Mouse (Mus musculus): Measurements from ENCODE around the gene Pfn1.

Gene Pfn1

DNA sequence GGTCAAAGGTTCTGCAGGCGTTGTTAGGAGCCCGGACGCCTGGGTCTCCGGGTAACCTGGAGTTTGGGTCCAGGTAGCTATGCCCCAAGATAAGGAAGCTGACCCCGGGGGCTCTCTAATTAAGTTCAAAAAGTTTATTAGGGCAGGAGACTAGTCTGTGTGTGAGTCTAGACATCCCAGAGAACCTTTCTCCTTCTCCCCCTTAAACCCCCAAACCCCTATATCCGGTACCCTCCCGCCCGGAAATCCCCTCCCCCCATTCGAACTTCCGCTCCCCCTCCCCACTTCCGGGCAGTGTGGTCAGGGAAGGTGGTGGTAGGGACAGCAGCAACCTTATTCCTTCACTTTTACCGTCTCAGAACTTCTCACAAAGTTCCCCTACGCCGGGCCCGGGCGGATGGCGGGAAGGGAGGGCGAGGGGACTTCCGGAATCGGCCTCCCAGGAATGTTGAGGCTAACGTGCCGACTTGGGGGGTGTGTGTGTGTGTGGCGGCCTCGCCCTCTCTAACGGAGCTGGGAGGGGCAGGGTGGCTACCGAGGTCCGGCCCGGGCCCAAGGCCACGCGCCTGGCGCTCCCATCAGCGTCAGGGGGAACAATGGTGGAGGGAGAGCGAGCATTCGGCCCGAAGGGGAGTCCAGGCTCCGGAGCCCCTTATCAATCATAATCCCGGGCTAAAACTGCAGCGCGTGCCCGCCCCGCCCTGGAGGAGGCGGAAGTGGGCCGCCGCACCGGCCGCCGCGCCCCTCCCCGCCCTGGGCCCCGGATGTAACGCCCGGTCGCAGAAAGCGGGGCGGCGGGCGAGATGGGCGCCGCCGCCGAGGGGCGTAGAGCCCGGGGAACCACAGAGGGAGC lies 873 bp downstream of the Pfn1 start:
- DNase-seq: peak; percentile 77 to 78

GRCm38 (mm10) chr11:70652884-70653344 lies 1.5 kb downstream of the Pfn1 start:
- no peak for DNase-seq

DNA sequence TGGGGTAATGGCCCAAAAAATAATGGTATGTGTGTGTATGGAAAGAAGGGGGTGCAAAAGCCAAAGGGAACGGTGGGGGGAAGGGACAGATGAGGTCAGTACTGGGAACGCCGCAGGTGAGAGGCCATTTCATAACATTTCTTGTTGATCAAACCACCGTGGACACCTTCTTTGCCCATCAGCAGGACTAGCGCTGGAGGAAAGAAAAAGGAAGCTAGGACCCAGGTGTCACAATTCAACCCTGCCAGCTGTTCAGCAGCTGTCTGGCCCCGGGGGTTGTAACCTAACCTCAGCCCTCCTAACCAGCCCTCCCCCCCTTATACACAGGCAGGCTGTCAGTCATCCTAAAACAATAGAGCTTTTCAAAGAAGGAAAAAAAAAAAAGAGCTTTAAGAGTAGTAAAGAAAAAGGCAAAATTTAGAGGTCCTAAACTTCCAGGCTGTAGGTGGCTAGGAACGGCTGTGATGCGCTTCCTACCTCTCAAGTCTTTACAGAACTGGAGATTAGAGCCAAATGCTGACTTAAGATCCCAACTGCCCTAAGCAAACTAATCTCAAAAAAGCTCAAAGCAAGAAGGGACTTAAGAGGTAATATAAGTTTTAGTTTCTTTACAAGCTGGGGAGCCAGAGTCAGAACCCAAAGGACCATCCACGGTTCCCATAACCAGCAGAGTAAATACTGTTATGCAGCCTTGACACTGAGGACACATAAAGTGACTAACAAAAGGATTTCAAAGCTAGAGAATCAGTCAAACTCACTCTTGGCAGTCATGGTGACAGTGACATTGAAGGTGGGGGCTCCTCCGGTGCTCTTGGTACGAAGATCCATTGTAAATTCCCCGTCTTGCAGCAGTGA lies 2.2 kb downstream of the Pfn1 start:
- no peak for DNase-seq

- no peak for DNase-seq
Measured at GRCm38 (mm10) chr11:70651391-70651790, 3.1 kb downstream of the Pfn1 start.

GRCm38 (mm10) chr11:70650322-70651175 lies 3.9 kb downstream of the Pfn1 start:
- no peak for DNase-seq

GRCm38 (mm10) chr11:70649185-70649734 lies 5.2 kb downstream of the Pfn1 start:
- DNase-seq: no peak

GRCm38 (mm10) chr11:70648512-70648911 lies 5.9 kb downstream of the Pfn1 start:
- DNase-seq: no peak

GRCm38 (mm10) chr11:70647716-70648420 lies 6.6 kb downstream of the Pfn1 start:
- DNase-seq: peak; percentile 44 to 46

- peak; percentile 97 to 98 for DNase-seq
Measured at GRCm38 (mm10) chr11:70646691-70647650, 7.5 kb downstream of the Pfn1 start, which contains the start of the genes Rnf167 and Slc25a11. Gene Rnf167, plus strand, starts transcription at chr11:70647235. Gene Slc25a11, minus strand, starts transcription at chr11:70647479.

DNA sequence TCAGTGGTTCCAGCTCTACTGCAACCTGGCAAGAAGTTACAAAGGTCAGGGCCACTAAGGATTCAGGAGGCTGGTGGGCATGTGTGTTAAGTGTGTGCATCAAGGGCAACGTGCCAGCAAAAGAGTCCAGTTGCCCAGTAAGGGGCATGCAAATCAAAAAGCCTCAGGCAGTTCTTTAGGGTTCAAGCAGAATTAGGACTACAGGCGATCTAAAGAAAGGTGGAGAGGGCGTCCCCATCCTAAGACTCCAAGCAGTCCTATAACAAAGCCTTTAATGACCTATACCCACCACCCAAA lies 8.2 kb downstream of the Pfn1 start:
- DNase-seq: peak; percentile 53 to 66

- DNase-seq: no peak
Measured at GRCm38 (mm10) chr11:70645461-70646258, 8.8 kb downstream of the Pfn1 start.

GRCm38 (mm10) chr11:70644564-70645103 lies 9.8 kb downstream of the Pfn1 start:
- peak; percentile 50 to 51 for DNase-seq

- peak in 1 of 2 experiments; percentile 28 for DNase-seq
Measured at GRCm38 (mm10) chr11:70643051-70643450, 11.4 kb downstream of the Pfn1 start.

DNA sequence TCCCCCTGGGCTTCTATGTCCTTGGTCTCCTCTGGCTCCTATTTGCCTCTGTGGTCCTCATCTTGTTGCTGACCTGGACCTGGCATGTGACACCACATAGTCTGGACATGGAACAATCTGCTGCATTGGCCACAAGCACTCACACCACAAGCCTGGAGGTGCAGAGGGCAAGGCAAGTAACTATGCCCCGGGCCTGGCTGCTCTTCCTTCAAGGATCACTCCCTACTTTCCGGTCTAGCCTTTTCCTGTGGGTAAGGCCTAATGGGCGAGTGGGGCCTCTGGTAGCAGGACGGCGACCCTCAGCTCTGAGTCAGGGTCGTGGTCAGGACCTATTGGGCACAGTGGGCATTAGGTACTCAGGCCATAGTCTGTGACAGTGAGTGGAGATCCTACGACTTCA lies 13.2 kb downstream of the Pfn1 start:
- no peak for DNase-seq

DNA sequence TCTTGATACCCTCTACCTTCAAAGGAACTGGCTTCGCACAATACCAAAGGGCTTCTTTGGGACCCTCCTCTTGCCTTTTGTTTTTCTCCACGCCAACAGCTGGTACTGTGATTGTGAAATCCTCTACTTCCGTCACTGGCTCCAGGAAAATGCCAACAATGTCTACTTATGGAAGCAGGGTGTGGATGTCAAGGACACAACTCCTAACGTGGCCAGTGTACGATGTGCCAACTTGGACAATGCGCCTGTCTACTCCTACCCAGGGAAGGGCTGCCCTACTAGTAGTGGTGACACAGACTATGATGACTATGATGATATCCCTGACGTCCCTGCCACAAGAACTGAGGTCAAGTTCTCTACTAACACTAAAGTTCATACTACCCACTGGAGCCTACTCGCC lies 14.5 kb downstream of the Pfn1 start:
- DNase-seq: no peak

GRCm38 (mm10) chr11:70638714-70639278 lies 15.6 kb downstream of the Pfn1 start, which contains the start of gene Gp1ba:
Gene Gp1ba, plus strand, starts transcription at chr11:70639122.
- DNase-seq: no peak

GRCm38 (mm10) chr11:70638293-70638692 lies 16.2 kb downstream of the Pfn1 start:
- no peak for DNase-seq

- DNase-seq: no peak
Measured at GRCm38 (mm10) chr11:70637764-70638163, 16.7 kb downstream of the Pfn1 start.

DNA sequence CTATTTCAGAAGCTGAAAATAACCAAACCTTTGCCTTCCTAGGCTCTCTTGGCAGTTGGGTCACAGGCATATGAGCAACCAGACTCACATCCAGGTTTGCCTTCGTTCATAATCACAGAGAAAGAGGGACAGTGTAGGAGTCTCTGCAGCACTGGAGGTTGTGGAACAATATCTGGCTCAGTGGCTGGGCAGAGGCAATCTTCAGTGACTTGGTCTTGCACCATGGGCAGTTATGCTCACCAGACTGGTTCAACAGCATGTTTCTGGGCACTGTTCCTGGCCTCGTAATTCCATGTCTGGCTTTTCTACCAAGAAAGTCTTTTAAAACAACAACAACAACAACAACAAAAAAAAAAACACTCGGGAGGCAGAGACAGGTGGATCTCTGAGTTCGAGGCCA lies 18.8 kb downstream of the Pfn1 start:
- no peak for DNase-seq

Data from cerebellum, postnatal 14 days (tissue).